Mouse (Mus musculus): ENCODE measurements at regions not wholly inside any gene's neighbourhood (a gene's known extent, or its start where the extent isn't known, plus 50 kb on each side); places are given as distances from the start of the nearest gene placed in this dataset.

DNA sequence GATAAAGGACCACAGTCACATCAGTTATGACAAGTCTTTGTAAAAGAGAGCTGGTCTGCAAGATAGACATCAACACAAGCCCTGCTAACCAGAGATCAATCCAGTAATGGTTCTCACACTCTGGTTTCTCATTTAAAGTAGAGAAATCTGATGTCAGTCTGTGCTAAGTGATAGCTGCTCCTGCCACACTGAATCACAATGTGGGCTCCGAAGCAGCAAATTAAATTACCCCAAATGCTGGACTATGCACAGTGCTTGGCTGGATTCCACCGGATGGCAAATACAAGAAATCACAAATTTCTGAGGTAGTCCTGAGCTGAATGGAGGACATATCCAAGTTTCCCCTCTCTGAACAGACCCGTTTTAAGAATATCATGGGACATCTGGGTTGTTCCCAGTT lies 1513.1 kb downstream of the Fstl5 start:
- TF ChIP-seq CTCF (IDR thresholded peaks at IDR 0.05; ENCODE audit: borderline replicate concordance, extremely low read depth, insufficient read depth, insufficient read length), result no peak
- TF ChIP-seq POLR2A (IDR thresholded peaks at IDR 0.05; ENCODE audit: borderline replicate concordance, extremely low read depth, insufficient read depth, insufficient read length, poor library complexity, severe bottlenecking), result no peak

Measured in brain, embryonic 14.5 days (tissue).